Mouse (Mus musculus): ENCODE data around the gene Acbd6. TPM values are rescaled to one million over a fixed set of nuclear protein-coding genes. Genes with fewer than 3 reads are reported as not detected.

The Acbd6 gene
- polyA plus RNA-seq, 1 experiment, result 76.3 TPM

DNA sequence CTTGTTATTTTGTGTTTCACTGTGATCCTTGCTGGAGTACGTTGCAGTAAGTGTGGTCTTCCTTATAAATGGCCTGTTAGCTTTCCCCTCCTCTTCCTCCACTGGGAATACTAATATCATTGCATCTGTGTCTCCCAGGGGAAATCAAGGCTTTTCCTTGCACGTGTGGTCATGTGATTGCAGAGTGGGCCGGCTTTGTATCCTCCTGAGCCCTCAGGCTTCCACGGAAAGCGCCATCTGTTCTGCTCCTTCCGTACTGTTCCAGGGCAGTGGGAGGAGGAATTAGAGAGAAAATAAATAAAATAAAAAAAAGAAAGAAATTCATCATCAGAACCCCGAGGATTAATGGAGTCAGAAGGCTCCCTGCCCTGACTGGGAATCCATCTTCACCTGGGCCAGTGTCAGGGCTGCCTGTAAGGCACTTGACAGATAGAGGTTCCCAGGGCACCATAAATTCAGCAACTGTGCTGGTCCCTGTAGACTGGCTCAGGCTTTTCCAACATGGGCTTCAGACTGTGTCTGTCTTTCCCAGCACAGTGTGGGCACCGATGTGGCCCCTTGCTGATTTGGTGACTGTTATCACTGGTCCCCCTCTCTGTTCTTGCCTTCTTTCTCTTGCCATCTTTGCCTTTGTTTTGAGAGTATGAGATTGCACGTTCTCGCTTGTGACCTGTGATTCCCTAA lies 123.3 kb downstream of the Acbd6 start:
- no peak for TF ChIP-seq POLR2A (IDR thresholded peaks at IDR 0.05; ENCODE audit: borderline replicate concordance, control insufficient read depth, low read depth, low read length)
- TF ChIP-seq CTCF (IDR thresholded peaks at IDR 0.05; ENCODE audit: control insufficient read depth, insufficient read depth, low read length), result no peak
- 81% methylated on average over 10 of the region's 10 CpGs for WGBS
- no peak overlapping the region for H3K27ac ChIP-seq (ENCODE audit: control insufficient read depth, insufficient read depth, low read depth, low read length, poor library complexity)
- no peaks in the 10 kb centered on the region for H3K4me1 ChIP-seq (ENCODE audit: control insufficient read depth, insufficient read depth, low read length)
- H3K4me3 ChIP-seq (replicated peaks; ENCODE audit: control insufficient read depth, low read depth, low read length), result no peak overlapping the region

DNA sequence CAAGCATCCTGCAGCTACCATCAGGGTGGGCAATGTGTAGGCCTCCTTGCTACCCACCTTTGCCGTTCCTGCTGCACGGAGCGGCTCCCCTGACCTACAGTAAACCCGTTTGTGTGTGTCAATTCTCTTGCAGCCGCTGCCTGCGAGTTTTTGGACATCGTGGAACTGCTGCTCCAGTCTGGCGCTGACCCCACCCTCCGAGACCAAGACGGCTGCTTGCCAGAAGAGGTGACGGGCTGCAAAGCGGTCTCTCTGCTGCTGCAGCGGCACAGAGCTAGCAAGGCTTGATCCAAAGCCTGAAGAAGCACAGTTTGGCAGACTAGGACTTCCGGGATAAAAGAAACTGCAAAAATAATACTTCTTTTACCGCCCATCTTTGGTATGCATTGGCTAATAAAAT lies 128.9 kb downstream of the Acbd6 start:
- WGBS, result 89% methylated on average over 15 of the region's 15 CpGs
- Histone ChIP-seq H3K27ac (ENCODE audit: control insufficient read depth, insufficient read depth, low read depth, low read length, poor library complexity) (no peak overlapping the region), H3K4me1 (ENCODE audit: control insufficient read depth, insufficient read depth, low read length) (no peaks in the 10 kb centered on the region), H3K4me3 (replicated peaks; ENCODE audit: control insufficient read depth, low read depth, low read length) (no peak overlapping the region)
- no peak for TF ChIP-seq CTCF (IDR thresholded peaks at IDR 0.05; ENCODE audit: control insufficient read depth, insufficient read depth, low read length)
- TF ChIP-seq POLR2A (IDR thresholded peaks at IDR 0.05; ENCODE audit: borderline replicate concordance, control insufficient read depth, low read depth, low read length), result no peak

DNA sequence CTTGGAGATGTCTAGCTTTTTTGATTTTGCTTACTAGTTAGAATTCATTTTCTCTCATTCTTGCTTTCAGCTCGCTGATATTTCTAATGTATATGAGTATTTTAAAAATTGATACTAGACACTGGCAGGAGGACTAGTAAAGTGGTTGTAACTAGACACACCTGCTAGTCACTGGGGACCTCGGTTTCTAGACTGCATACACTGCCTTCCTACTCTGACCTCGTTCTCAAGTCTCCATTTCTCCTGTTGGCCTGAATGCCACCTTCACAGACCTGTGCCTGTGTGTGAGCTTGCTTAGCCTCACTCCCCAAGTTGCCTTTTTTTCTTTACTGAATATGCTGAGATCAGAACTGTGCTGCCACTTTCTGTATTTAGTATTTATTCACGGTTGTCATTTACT lies 131.2 kb downstream of the Acbd6 start:
- TF ChIP-seq POLR2A (IDR thresholded peaks at IDR 0.05; ENCODE audit: borderline replicate concordance, control insufficient read depth, low read depth, low read length), result no peak
- no peak for TF ChIP-seq CTCF (IDR thresholded peaks at IDR 0.05; ENCODE audit: control insufficient read depth, insufficient read depth, low read length)
- WGBS, result 83% methylated on average over 4 of the region's 4 CpGs
- H3K4me3 ChIP-seq (replicated peaks; ENCODE audit: control insufficient read depth, low read depth, low read length), result no peak overlapping the region
- H3K27ac ChIP-seq (ENCODE audit: control insufficient read depth, insufficient read depth, low read depth, low read length, poor library complexity), result no peak overlapping the region
- H3K4me1 ChIP-seq (ENCODE audit: control insufficient read depth, insufficient read depth, low read length), result no peaks in the 10 kb centered on the region

DNA sequence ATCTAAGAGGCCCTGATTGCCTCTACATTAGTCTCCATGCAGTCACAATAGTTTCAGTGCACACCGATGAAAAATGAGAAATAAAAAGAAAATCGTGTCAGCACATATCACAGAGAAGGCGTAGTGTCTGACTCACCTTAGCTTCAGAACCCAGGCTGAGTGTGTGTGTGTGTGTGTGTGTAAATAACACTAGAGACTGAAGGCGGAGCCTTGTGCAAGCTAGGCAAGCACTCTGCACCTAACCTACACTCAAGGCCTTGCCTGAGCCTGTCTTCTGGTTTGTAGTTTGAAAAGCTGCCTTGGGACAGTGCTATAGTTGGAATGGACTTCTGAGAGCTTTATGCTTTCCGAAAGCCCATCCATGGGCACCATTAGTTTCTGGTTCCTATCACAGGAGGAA lies 131.6 kb downstream of the Acbd6 start:
- TF ChIP-seq POLR2A (IDR thresholded peaks at IDR 0.05; ENCODE audit: borderline replicate concordance, control insufficient read depth, low read depth, low read length), result no peak
- no peak for TF ChIP-seq CTCF (IDR thresholded peaks at IDR 0.05; ENCODE audit: control insufficient read depth, insufficient read depth, low read length)
- no peak overlapping the region for H3K4me3 ChIP-seq (replicated peaks; ENCODE audit: control insufficient read depth, low read depth, low read length)
- WGBS, result 93% methylated on average over 5 of the region's 5 CpGs

DNA sequence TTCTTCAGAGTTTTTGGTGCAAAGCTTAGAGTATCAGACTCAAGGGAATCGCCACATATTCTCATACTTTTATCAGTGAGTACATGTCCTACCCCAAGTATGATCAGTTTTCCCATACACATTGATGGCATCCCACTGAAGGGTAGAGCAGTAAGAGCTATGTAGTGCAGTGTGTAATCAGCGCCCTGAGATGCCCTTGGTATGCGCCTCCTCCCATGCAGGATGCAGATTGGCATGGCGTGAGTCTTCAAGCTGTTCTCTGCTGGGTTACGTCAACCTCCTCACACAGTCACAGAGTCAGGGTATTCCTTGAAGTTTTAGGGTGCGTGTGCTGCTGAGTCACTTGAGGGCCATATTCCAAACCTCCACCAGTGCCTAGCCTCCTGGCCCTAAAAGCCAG lies 134.3 kb downstream of the Acbd6 start:
- WGBS, result 88% methylated on average over 6 of the region's 6 CpGs

More for the DNA sequence above, 131.6 kb downstream of the Acbd6 start:
- Histone ChIP-seq H3K4me1 (ENCODE audit: control insufficient read depth, insufficient read depth, low read length) (no peaks in the 10 kb centered on the region), H3K27ac (ENCODE audit: control insufficient read depth, insufficient read depth, low read depth, low read length, poor library complexity) (no peak overlapping the region)

DNA sequence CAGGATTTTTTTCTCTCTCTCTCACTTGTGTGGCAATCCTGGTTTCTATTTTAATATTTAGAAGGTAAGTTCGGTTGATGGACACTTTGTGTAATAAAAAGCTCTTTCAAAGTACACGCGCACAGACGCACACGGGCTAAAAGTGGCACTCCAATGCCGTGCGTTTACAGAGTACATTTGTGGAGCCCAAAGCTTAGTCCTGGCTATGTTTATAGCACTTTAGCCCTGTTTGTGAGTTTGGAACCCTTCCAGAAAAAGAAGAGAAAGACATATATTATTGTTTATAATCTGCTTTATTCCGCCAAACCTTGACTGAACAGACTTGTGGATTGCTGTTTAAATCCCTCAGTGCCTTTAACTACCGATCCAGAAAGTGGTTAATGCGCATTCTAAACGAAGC lies 135.1 kb downstream of the Acbd6 start:
- no peak for TF ChIP-seq CTCF (IDR thresholded peaks at IDR 0.05; ENCODE audit: control insufficient read depth, insufficient read depth, low read length)
- TF ChIP-seq POLR2A (IDR thresholded peaks at IDR 0.05; ENCODE audit: borderline replicate concordance, control insufficient read depth, low read depth, low read length), result no peak
- WGBS, result 89% methylated on average over 11 of the region's 11 CpGs
- no peaks in the 10 kb centered on the region for H3K4me1 ChIP-seq (ENCODE audit: control insufficient read depth, insufficient read depth, low read length)

More for the DNA sequence above, 134.3 kb downstream of the Acbd6 start:
- TF ChIP-seq CTCF (IDR thresholded peaks at IDR 0.05; ENCODE audit: control insufficient read depth, insufficient read depth, low read length) (no peak), POLR2A (IDR thresholded peaks at IDR 0.05; ENCODE audit: borderline replicate concordance, control insufficient read depth, low read depth, low read length) (no peak)
- H3K27ac ChIP-seq (ENCODE audit: control insufficient read depth, insufficient read depth, low read depth, low read length, poor library complexity), result no peak overlapping the region
- no peak overlapping the region for H3K4me3 ChIP-seq (replicated peaks; ENCODE audit: control insufficient read depth, low read depth, low read length)
- H3K4me1 ChIP-seq (ENCODE audit: control insufficient read depth, insufficient read depth, low read length), result no peaks in the 10 kb centered on the region

DNA sequence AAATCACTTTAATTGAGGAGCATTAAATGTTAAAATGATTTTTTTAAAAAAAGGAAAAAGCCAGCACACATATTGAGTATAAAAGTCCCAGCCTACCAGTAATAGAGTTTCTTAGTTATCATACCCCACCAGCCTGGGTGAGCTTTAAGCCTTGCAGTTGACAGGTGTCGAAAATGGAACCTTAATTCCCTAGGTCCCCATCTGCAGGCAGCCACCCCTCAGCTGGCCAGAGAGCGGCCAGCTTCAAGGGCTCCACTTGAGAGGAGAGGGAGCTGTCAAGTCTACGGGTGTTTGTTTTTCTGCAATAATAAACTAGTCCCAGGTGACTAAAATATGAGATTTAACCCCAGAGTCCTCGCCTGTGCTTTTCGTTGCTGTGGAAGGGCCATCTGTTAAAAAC lies 135.5 kb downstream of the Acbd6 start:
- no peak overlapping the region for H3K4me3 ChIP-seq (replicated peaks; ENCODE audit: control insufficient read depth, low read depth, low read length)
- TF ChIP-seq POLR2A (IDR thresholded peaks at IDR 0.05; ENCODE audit: borderline replicate concordance, control insufficient read depth, low read depth, low read length) (no peak), CTCF (IDR thresholded peaks at IDR 0.05; ENCODE audit: control insufficient read depth, insufficient read depth, low read length) (no peak)
- H3K27ac ChIP-seq (ENCODE audit: control insufficient read depth, insufficient read depth, low read depth, low read length, poor library complexity), result no peak overlapping the region
- WGBS, result 84% methylated on average over 5 of the region's 5 CpGs
- H3K4me1 ChIP-seq (ENCODE audit: control insufficient read depth, insufficient read depth, low read length), result no peaks in the 10 kb centered on the region

More for the DNA sequence above, 135.1 kb downstream of the Acbd6 start:
- no peak overlapping the region for H3K4me3 ChIP-seq (replicated peaks; ENCODE audit: control insufficient read depth, low read depth, low read length)
- no peak overlapping the region for H3K27ac ChIP-seq (ENCODE audit: control insufficient read depth, insufficient read depth, low read depth, low read length, poor library complexity)

DNA sequence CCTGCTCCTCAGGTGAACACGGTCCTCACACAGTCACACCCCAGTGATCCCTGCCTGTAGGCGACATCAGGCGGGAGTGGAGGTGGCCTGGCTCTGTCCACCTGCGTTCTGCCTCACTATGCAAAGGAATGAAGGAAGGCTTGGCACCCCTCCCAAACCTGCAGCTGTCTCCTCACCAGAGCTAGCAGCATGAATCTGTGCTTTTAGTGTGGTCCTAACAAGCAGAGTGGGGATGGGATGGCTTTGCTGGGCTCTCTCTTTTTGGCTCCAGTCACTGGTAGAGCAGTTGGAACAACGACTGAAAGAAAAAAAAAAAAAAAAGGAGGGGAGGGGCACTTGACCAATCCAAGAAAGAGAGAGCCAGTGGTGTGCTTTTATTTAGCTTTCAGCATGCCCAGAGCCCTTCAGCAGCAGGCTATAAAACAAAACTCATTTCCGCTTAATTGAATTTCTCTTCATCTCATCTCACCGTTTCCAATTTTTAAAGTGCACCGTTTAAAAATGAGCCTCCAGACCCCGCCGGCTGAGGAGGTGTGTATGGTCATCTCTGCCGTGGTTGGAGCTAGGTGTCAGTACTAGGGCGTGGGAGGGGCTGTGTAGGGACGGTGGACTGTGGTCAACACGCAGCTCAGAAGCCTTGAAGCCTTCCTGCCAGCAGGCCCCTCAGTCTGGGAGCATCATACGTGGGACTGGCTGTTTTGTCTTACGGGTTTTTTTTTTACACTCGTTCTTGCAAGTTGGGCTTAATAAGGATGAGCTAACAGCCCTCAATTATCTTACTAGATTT lies 140.6 kb downstream of the Acbd6 start:
- H3K4me3 ChIP-seq (replicated peaks; ENCODE audit: control insufficient read depth, low read depth, low read length), result no peak overlapping the region
- WGBS, result 72% methylated on average over 17 of the region's 17 CpGs
- TF ChIP-seq CTCF (IDR thresholded peaks at IDR 0.05; ENCODE audit: control insufficient read depth, insufficient read depth, low read length) (no peak), POLR2A (IDR thresholded peaks at IDR 0.05; ENCODE audit: borderline replicate concordance, control insufficient read depth, low read depth, low read length) (no peak)
- H3K27ac ChIP-seq (ENCODE audit: control insufficient read depth, insufficient read depth, low read depth, low read length, poor library complexity), result no peak overlapping the region
- H3K4me1 ChIP-seq (ENCODE audit: control insufficient read depth, insufficient read depth, low read length), result no peaks in the 10 kb centered on the region
